Mouse (Mus musculus) kidney, postnatal 14 days (tissue): ENCODE results near the gene Iqschfp.

Experiments used
- DNase-seq: peaks from one replicate; pipeline ENCODE4 v3.0.0; 2022; ENCODE audit warnings: mixed read lengths

The Iqschfp gene

DNA sequence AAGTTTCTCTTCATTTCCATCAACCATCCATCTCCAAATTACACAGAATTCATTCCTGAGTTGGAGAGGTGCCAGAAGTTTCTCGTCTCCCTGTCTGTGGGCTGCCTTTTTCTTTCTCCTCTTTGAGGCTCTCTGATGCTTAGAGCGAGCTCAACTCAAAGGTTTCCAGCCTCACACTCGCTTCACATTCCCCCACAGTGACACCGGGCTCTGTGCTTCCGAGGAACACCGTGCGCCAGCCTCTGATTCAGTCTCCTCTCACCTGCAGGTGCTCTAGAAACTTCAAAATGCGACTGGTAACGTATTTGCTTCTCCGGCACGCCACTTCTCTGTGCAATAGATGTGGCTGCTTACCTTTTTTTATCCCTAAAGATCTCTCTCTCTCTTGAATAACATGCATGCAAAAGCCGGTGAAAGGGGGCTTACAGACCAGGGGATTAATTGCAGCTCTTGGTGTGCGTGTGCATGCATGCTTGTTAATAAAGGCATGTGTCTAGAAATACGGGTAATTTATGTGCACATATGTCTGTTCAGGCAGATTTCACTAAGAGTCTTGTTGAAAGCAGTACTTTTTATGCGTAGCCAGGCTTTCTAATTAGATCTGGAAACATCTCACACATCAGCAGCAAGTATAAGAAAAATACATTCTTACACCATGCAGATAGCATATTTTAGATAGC, at the start of gene Iqschfp, which contains the start of gene Iqcj:
Gene Iqschfp, plus strand, starts transcription at position 207 of the 680 bp plus-strand sequence.
Gene Iqcj, plus strand, starts transcription at position 195 of the 680 bp plus-strand sequence.
- no peak for DNase-seq

DNA sequence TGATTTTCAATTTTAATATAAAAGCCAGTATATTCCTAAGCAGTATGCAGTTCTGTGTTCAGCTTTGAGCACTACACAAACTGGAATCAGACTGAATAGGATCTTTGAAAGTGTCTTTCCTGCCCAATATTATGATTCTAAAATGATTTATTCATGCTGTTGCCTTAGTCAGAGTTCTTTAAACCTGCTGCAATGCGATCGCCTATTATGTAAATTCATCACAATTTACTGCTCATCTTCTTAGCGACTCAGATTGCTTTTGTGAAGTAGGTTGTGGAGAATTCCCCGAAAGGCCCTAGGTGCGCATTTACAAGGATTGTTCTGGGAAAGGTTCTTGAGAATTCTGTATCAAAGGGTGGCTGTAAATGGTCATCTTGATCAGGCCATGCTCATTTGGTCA, 39.6 kb upstream of the Iqschfp start:
- DNase-seq: no peak

DNA sequence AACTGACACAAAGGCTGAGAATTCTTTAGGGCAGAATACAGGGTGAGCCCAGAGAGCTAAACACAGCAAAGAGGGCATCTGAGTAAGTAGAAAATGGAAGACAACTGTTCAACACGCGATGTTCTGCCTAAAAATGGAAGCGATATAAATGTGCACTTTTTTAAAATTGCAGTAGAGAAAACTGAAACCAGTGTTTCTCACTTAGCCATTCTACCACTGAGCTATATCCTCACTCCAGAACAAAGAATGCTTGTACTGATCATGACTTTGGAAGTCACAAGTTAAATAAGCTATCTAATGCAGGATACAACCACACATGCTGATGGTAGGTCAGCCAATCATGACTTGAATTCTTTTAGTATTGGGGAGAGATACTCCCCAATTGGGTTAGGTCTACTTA, 30.5 kb upstream of the Iqschfp start:
- DNase-seq: no peak

DNA sequence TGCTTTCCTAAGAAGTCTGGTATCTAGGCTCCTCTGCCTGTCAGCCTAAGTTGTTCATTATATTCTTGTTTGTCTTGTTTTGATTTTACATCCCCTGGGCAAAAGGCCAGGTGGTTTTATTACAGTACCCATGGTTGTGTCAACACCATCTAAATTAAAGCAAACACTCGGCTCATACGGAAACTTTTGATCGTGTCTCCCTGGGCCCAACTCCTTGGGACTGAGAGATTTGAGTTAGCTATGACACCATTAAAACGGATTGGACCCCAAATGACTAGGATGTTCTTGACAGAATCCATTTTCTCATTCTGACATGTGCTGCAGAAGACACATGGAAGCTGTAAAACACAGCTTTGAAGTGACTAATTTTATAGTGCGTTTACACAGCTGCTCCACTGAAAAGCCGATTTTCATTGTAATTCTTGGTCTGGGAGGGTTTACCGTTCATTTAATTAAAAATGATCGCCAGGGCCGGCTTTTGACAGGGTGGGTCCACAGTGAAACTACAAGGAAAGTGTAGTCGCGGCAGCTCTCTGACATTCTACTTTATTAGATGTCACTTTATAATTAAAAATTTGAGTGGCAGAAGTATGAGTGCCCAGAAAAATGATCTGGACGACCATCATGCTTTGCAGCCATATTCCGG, 24.5 kb upstream of the Iqschfp start:
- DNase-seq: peak; percentile 17

DNA sequence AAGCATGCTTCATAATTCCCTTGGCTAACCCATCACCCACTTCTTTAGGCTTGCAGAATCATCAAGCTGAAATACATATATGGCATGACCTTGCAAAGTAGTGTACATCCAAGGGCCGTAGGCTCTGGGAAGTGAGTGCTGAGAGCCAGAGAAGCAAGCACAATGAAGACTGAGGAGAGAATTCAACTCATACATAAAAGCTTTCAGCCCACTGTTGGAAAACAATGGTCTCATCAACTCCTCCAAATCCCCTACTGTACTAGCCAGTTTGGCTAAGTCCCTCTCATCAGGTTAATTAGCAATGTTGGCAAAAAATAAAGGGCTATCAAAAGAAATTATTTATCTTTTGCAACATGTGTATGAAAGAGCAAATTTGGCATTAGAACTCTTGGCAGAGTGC, 22.6 kb upstream of the Iqschfp start:
- no peak for DNase-seq

DNA sequence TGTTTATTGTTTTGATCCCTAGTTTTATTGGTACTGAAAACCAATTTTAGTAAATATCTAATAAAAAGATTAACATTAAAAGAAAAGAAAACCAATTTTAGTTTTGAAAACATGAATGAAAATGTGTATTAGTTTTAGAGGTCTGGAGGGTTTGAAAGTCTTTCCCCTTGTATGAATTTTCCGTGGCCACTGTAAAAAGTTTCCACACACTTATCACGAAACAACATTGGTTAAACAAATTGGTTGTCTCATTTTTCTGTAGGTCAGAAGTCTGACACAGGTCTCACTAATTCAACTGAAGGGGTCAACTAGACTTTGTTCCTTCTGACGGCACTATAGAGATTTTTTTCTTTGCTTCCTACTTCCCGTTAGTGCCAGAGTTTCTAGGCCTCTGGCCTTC, 14.8 kb upstream of the Iqschfp start:
- no peak for DNase-seq

DNA sequence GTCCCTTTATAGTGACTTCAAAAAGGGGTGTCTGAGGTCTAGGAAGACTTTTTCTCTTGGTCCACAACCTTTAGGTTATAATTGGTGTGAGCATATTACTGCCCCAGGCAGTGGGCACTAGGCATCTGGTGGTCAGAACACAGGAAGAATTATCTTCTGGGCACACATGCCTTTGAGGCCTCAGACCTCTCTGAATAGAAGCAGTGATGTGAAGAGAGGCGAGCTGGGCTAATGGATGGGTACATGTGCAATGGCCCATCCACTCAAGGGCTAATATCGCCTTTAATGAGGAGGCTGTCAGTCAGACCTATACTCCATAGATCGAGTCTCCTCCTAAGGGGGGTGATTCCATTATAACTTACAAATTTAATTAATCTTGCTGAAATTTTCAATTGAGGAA, 7.7 kb upstream of the Iqschfp start:
- no peak for DNase-seq

DNA sequence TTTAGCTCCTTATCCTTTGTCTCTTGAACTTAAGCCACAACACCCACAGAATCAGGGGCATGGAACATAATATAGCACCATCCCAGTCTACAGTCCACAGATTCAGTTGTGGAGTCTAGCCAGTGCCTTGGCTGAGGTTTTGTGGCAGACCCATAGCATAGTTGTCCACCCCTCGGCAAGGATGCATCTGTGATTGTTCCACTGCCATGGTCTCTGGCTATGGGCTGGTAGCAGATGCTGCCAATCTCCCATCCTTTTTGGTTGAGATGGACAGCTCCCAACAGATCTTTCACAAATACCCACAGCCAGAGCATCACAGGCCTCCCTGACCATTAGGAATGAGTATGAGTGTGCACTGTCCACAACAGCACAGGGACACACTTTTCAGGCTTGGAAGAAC, 5.9 kb upstream of the Iqschfp start:
- DNase-seq: no peak

DNA sequence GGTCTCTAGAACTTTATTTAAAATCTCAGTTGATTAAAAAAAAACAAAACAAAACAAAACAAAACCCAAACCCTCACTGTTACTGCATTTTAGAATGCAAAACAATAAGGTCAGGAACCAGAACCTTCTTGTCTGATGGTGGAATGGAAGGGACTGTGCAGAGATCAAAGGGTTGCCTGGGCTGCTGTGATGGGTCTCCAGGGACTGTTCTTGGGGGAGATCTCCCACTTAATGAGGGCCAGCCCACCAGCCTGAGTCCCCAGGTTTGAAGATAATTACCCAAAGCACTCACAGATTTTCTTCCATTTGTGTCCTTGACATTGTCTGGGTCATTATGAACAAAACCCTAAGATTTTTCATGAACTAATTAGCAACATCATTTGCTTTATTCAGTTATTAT, 4.8 kb upstream of the Iqschfp start:
- no peak for DNase-seq

DNA sequence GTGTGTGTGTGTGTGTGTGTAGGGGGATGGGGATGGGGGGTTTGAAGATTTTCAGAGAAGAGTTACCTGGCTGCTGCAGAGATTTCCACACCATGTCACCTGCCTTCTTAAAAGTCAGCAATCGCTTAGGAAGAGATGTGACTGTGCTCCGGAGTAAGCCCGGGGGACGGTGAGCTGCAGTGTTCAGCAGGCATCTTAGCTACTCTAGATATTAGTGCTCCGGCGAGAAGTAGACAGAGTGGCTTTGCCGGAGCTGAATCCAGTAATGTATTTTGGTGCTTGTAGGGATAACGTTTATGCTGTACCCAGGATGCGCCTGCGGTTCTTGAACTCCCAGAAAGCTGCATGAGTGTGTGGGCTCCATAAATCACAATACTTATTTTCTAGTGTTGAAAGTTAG, 736 bp downstream of the Iqschfp start:
- no peak for DNase-seq

DNA sequence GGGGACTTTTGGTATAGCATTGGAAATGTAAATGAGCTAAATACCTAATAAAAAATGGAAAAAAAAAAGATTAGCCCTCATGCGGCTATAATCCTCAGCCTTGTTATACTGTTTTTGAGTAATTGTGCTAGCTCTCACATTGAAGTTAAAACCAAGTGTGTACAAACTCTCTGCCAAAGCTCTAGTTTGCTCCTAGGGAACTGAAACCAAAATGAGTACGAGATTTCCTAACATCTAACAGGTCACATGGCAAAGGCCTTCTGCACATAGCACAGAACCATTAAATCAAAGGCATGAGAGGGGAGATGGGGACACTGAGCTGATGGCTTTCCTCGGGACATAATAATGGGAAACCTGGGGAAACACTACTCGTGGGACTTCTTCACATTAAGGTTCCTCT, 10.5 kb downstream of the Iqschfp start:
- no peak for DNase-seq

DNA sequence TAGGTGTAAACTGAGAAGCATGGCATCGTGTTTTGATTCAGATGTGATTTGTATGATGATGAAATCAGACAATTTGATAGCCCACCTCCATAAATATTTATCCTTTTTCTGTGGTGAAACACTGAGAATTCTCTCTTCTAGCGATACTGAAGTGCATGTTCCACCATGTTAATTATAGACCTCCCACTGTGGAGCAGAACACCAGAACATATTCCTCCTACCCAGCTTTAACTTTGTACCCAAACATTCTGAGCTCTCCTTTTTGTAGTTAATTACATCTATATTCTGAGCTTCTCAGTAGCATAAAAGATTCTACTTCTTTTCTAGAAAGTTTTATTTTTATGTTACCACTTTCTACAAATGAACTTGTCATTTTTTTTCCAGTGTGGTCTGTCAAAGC, 16.6 kb downstream of the Iqschfp start:
- DNase-seq: no peak

DNA sequence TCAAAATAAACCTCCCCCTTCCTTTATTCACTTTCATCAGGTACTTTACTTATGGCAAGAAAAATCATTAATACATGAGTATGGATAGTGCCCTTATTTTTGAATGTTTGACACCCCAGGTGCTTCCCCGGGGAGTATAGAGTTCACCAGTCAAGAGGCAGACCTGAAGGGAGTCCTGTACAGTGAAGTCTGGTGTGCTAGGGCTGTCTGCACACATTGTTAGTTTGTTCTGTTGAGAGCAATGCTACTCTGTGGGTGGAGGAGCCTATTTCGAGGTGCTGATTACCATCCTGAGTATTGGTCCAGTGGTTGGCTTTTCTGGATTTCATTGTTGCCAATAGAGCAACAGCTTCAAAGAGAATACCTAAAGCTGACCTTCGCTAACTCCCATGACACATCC, 26.1 kb downstream of the Iqschfp start:
- no peak for DNase-seq

DNA sequence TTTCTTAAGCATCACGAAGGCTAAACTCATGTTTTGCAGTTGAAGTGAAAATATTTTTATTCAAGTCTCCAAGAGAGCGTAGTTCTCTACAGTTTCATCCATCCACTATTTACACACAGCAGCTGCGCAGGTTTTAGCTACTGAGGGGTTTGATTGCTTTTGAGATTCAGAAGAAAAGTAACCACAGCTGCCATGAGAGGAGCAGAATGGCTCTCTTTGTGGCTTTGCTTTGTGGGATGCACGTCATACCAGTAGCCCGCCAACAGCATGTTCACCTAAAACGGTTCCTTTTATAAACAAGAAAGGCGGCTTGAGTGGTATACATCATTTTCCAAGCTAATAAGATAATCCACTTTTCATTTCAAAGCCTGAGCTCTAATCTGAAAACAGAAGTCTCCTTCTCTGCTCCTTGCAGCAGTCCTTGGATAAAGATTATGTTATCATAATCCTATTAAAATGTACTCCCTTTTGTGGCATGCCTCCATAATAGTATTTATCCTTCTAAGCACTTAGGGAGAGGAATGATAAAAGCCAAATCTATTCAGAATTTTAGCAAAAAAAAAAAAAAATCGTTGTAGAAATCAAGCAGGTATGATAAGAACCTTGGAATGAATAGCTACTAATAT, 26.7 kb downstream of the Iqschfp start:
- DNase-seq: no peak

DNA sequence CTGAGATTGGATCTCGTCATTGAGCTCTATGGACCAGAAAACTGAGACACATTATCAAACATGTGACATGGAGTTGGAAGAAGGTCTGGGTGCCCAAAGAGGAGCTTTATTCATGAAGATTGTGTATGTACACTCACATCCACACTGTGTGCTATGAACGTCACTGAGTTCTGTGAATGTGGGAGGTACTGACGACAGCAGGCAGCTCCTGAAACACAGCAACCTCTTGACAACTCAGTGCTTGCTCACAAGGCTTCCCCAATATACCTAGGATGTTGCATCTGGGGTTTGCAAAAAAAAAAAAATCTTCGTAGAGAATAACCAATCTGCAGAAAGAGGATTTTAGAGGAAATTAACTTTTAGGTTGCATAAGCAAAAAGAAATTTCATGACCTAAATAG, 31.1 kb downstream of the Iqschfp start:
- DNase-seq: no peak

DNA sequence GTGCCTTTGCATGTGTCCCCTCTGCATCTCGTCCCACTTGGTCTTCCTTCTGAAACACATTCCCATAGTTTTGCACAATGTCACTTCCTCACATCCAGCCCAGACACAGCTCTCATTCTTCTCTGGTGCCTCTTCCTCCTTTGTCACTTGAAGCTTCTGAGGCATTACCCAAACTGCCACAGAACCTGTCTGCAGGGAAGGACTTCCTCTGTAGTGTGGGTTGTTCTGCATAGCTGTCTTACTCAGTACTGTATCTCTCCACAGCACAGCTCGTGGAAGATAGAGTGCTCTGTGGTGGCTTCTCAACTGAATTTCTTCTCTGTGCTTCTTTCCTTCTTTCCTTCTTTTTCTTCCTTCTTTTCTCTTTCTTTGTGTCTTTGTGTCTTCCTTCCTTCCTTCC, 33.4 kb downstream of the Iqschfp start:
- DNase-seq: no peak

DNA sequence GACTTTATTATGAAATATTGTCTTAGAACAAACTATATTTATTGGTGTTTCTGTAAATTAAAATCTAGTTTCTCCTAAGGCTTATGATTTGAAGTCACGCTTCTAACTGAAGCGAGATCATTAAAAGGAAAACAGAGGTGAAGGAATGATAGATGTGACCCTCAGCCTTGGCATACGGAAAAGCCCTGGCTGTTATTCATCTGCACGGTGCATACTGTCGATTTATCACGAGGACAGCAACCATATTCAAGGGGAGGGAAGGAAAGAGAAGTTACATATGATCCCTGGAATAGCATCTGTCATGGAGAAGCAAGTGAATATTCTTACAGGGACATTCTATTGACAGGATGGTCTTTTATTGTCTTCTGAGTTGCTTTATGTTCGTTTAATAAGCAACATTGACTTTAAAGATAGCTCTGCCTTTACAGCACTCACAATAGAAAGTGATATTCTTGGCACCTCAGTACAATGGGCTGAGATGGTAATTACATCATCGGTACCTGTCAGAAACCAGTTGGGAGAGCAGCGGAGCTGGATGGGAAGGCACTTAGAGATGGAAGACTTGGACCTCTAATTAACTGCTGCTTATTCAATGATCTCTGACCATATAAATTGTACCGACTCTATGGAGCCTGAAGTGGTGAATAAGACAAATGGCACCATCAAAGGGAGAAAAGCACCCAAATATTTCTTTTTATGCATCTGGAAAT, 38.5 kb downstream of the Iqschfp start:
- no peak for DNase-seq

DNA sequence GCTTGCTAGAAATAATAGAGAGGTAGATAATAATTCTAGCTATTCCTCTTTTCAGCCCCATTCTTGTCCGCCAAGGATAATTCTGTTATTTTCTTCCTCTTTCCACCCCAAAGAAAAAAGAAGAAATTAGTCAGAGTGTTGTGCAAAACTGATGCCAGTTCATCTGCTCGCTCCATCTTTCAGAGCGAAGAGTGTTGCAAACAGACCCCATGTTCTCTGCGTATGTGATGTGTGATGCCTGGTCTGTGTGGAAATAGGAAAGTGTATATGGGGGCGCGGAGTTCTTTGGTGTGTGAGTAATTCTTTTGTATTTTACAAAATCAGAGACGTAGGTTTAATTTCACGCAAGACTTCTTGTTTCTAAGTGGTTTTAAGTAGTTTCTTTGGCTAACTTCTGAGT, 39.1 kb downstream of the Iqschfp start:
- no peak for DNase-seq

DNA sequence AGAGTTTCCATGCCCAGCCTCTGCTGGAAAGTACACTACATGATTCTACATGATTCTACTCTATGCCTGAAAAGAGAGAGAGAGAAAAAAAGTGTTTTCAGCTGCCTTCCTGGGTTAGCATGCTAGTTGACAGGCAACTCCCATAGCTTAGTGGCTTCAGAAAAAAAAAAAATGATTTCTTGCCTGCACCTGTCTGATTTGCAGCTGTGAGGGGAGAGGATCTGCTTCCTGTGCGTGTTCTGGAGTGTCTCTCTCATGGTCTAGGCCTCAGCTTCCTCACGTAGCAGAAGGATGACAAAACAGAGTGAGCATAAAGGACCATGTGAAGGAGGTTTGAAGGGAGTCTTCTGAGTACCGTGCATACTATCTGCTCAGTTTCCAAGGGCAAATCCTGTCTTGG, 39.9 kb downstream of the Iqschfp start:
- DNase-seq: no peak

DNA sequence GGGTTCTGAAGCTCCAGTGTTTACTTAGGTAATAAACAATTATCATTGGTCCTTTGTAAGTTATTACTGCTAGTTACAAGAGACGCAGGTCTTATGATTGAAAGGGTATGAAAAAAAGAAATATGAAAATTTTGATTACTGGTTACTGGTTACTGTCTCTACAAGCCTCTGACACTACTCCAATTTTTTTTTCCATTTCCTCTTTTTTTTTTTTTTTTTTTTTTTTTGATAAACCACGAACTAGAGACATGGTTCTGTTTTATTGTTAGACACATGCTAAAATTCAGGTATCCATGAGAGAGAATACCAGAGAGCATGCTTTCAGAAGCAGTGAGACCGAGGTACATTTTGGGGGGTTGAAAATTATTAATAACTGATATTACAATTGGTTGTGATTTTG, 43.8 kb downstream of the Iqschfp start:
- DNase-seq: no peak

DNA sequence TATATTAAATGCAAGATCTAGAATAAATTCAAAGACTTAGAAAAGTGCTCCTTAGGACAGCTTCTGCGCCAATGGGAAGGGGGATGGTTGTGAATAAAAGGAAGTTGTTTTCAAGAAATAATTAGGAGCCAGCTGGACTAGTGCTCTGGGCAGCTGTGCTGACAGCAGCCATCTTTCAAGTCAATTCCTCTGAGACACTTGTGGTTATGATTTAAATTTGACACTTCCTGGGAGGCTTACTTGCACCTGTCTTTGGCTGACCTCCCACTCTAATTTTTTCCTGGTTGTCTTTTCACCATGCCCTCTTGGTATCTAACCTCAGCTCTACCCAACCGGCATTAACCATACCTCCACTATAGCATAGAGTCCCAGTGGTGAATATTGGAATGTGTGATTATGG, 55.0 kb downstream of the Iqschfp start:
- DNase-seq: no peak

DNA sequence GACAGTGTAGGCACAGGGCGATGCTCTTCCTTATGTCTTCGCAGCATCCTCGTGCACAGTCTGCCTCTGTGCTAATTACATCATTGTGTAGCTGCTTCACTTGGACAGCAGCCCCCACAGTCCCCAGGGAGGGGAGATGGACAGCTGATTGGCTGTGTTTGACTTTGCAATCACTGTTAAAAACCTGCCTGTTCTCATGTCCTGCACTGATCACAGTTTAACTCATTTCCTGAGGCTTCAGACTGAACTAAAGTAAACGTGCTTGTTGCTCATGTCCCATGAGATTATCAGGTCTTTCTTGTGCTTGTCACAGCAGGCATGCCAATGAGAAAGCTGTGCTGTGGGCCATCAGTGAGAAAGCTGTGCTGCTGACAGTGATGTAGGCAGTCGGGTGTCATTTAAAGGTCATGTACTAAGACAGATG, 60.5 kb downstream of the Iqschfp start:
- no peak for DNase-seq

DNA sequence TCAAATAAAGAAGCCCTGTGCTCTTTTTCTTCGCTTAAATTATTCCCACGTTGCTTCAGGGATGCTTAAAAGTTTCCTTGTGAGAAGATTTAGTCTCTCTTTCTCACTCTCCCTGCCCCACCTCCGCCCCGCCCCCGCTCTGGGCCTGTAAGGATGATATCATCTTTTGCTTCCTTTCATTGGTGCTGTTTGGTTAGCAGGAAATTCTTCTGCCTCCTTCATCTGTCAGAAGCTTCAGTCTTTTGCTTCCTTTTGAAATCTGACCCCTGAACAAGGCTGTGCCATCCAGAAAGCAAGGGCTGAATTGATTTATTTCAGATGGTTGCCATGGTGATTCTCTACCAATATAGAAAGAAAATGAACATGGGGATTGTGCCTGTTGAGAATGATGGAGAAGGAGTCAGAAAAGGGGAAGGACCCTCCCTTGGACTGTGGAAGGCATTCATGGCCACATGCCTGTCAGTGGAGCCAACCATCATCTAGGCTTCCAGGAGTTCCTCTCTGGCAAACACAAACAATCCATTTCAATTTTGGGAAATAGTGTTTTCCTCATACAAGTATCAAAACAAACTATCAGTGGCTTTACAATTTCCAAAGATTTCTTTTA, 62.5 kb downstream of the Iqschfp start:
- DNase-seq: no peak
